ENCODE assay signal across 8 mouse cellular contexts in the genomic region with DNA sequence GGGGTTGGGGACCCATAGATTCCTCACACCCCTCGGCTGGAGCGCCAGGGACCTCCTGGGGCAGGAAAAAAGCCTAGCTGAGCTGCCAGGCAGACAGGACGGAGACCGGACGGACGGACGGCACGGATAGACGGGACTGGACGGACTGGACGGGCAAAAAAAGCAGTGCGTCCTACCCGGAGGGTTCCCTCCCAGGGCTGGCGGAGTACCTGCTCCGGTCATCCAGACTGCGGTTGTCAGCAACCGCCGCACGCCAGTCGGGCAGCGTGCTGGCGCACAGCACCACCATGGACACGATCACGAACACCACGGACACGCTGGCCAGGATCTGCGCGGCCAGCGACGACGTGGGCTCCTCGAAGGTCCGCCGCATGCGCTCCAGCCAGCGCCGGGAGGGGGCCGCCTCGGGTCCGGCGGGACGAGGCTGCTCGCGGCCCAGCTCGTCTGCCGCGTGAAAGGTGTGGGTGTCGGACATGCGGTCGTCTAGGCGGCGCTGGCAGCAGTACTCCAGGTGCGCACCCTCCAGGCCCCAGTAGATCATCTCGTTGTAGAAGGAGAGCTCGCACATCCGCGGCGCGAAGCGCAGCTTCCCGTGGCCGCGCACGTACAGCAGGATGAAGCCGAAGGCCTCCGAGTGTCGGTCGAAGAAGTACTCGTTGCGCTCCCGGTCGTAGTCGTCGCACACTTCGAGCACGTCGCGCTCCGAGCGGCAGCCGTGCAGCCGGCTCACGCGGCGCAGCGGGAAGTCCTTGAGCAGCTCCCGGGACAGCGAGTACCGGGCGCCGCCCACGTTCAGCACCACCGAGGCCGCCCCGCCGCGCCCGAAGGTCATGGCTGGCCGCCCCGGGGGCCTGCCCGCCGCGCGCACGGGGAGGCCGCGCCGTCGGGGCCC. TPM values are rescaled to one million over a fixed set of nuclear protein-coding genes. Genes with fewer than 3 reads are reported as not detected.
A peak's percentile ranks its signal among the peaks of the same experiment; 100 is the strongest.
DNase-seq lines count a peak whose midpoint lies in the region; ATAC-seq and TF ChIP-seq lines count a peak whose summit lies in the region.
"Had no signal": no experiment of that assay in that cellular context is flagged by ENCODE, and none has a peak within 500 bp of the region (broad histone marks: within the 10 kb centered on the region; RNA-seq: fewer than 3 reads in every experiment).

No protein-coding gene starts in this region.

- no peak for TF ChIP-seq POLR2A in ES-Bruce4 (IDR thresholded peaks at IDR 0.05; ENCODE audit: insufficient read depth, low read length)

- peak overlapping the region; percentile 33 for H3K9ac ChIP-seq in ES-Bruce4 (ENCODE audit: low read depth, poor library complexity, severe bottlenecking)
- peak overlapping the region; percentile 57 for H3K9ac ChIP-seq in forebrain, embryonic 14.5 days (ENCODE audit: low read length)
- peak overlapping the region; percentile 62 for H3K9ac ChIP-seq in intestine, embryonic 16.5 days (ENCODE audit: low read depth, low read length)
- no peak overlapping the region for H3K9ac ChIP-seq in liver, embryonic 14.5 days (replicated peaks)
- H3K9ac ChIP-seq in neural tube, embryonic 11.5 days (ENCODE audit: low read length) = peak overlapping the region; percentile 45

- H3K4me1 ChIP-seq in ES-Bruce4 (ENCODE audit: control insufficient read depth, insufficient read depth, low read length) = no peaks in the 10 kb centered on the region
- H3K4me1 ChIP-seq in forebrain, embryonic 14.5 days (ENCODE audit: control insufficient read depth, insufficient read depth, low read length) = peaks cover 8% of the 10 kb centered on the region; the same call in 1 of the 2 replicates
- H3K4me1 ChIP-seq in intestine, embryonic 16.5 days (ENCODE audit: control insufficient read depth, insufficient read depth, low read length) = peaks cover 14% of the 10 kb centered on the region
- no peaks in the 10 kb centered on the region; a peak in 1 of 4 replicates for H3K4me1 ChIP-seq in liver, embryonic 14.5 days (replicated peaks; ENCODE audit: control insufficient read depth in 2 of 2, insufficient read depth in 2 of 2, low read length in 1 of 2)
- 0 out of 2 replicates have a peak, but pooled peaks cover 5% of the 10 kb centered on the region for H3K4me1 ChIP-seq in neural tube, embryonic 11.5 days (ENCODE audit: control insufficient read depth, insufficient read depth, low read length)

- peaks cover 8% of the 10 kb centered on the region for H3K27me3 ChIP-seq in ES-Bruce4 (ENCODE audit: control insufficient read depth, insufficient read depth, low read length, poor library complexity, severe bottlenecking)
- peaks cover 57% of the 10 kb centered on the region for H3K27me3 ChIP-seq in forebrain, embryonic 14.5 days (replicated peaks; ENCODE audit: control insufficient read depth, insufficient read depth, low read length)
- peaks cover 48% of the 10 kb centered on the region for H3K27me3 ChIP-seq in intestine, embryonic 16.5 days (replicated peaks; ENCODE audit: control insufficient read depth, insufficient read depth, low read length)
- peaks cover 64% of the 10 kb centered on the region for H3K27me3 ChIP-seq in liver, embryonic 14.5 days (ENCODE audit: control insufficient read depth, insufficient read depth, low read length)
- peaks cover 34% of the 10 kb centered on the region for H3K27me3 ChIP-seq in neural tube, embryonic 11.5 days (ENCODE audit: control insufficient read depth, insufficient read depth, low read length)

- WGBS in forebrain, embryonic 14.5 days = 3% methylated on average over 83 of the region's 109 CpGs
- WGBS in intestine, embryonic 16.5 days = 2% methylated on average over 90 of the region's 109 CpGs
- WGBS in liver, embryonic 14.5 days (ENCODE audit: insufficient replicate concordance) = 2% methylated on average over 109 of the region's 109 CpGs
- 2% methylated on average over 99 of the region's 109 CpGs for WGBS in neural tube, embryonic 11.5 days

- ATAC-seq in activated CD4-positive, CD25-positive, alpha-beta regulatory T cell, adult 4 months = peak; percentile 15
- ATAC-seq in forebrain, embryonic 14.5 days = peak; percentile 42
- peak; percentile 82 for ATAC-seq in intestine, embryonic 16.5 days
- ATAC-seq in liver, embryonic 14.5 days (ENCODE audit: insufficient read depth) = peak; percentile 31; the same call in 1 of the 2 replicates
- peak; percentile 35; the same call in 1 of the 2 replicates for ATAC-seq in neural tube, embryonic 11.5 days (ENCODE audit: insufficient read depth, low FRiP score, low TSS enrichment)

- TF ChIP-seq EP300 in ES-Bruce4 (IDR thresholded peaks at IDR 0.05; ENCODE audit: insufficient read depth, low read depth, low read length) = no peak
- no peak for TF ChIP-seq EP300 in liver, embryonic 14.5 days (IDR thresholded peaks at IDR 0.05; ENCODE audit: low read depth)

- peak overlapping the region; percentile 60 for H3K4me3 ChIP-seq in ES-Bruce4 (ENCODE audit: low read depth, low read length)
- H3K4me3 ChIP-seq in forebrain, embryonic 14.5 days (ENCODE audit: low read depth, low read length) = peak overlapping the region; percentile 54
- peak overlapping the region; percentile 59 for H3K4me3 ChIP-seq in intestine, embryonic 16.5 days (ENCODE audit: low read length)
- peak overlapping the region; percentile 44 to 52 for H3K4me3 ChIP-seq in liver, embryonic 14.5 days (ENCODE audit: insufficient read depth in 1 of 2, low read depth in 2 of 2, low read length in 2 of 2)
- peak overlapping the region; percentile 54 for H3K4me3 ChIP-seq in neural tube, embryonic 11.5 days (ENCODE audit: low read depth, low read length)
- H3K4me3 ChIP-seq: myocyte had no signal

- no peak for TF ChIP-seq CTCF in ES-Bruce4 (IDR thresholded peaks at IDR 0.05; ENCODE audit: low read depth, low read length)
- TF ChIP-seq CTCF in liver, embryonic 14.5 days (IDR thresholded peaks at IDR 0.05; ENCODE audit: low read depth) = no peak

- H3K4me2 ChIP-seq in forebrain, embryonic 14.5 days (ENCODE audit: low read length) = peak overlapping the region; percentile 87
- peak overlapping the region; percentile 97 for H3K4me2 ChIP-seq in intestine, embryonic 16.5 days (ENCODE audit: low read depth, low read length)
- H3K4me2 ChIP-seq in liver, embryonic 14.5 days (ENCODE audit: low read depth) = peak overlapping the region; percentile 67
- peak overlapping the region; percentile 89 for H3K4me2 ChIP-seq in neural tube, embryonic 11.5 days (ENCODE audit: low read depth)

- peak; percentile 47 for DNase-seq in forebrain, embryonic 14.5 days (ENCODE audit: low spot score)
- DNase-seq in liver, embryonic 14.5 days (ENCODE audit: low read depth in 3 of 3, low spot score in 3 of 3) = no peak
- DNase-seq in neural tube, embryonic 11.5 days (ENCODE audit: low spot score) = peak; percentile 39
- DNase-seq in testis, postnatal 10 days (ENCODE audit: low spot score) = peak; percentile 69

- no peaks in the 10 kb centered on the region for H3K36me3 ChIP-seq in ES-Bruce4 (ENCODE audit: control insufficient read depth, insufficient read depth, low read length, poor library complexity, severe bottlenecking)
- H3K36me3 ChIP-seq in forebrain, embryonic 14.5 days (ENCODE audit: control insufficient read depth, insufficient read depth, low read length) = no peaks in the 10 kb centered on the region
- no peaks in the 10 kb centered on the region for H3K36me3 ChIP-seq in intestine, embryonic 16.5 days (ENCODE audit: control insufficient read depth, insufficient read depth, low read length)
- no peaks in the 10 kb centered on the region for H3K36me3 ChIP-seq in liver, embryonic 14.5 days (replicated peaks; ENCODE audit: control insufficient read depth, insufficient read depth, low read depth)
- no peaks in the 10 kb centered on the region for H3K36me3 ChIP-seq in neural tube, embryonic 11.5 days (ENCODE audit: control insufficient read depth, insufficient read depth, low read length)

- no peak overlapping the region for H3K27ac ChIP-seq in ES-Bruce4 (ENCODE audit: insufficient read depth, low read length)
- no peak overlapping the region for H3K27ac ChIP-seq in forebrain, embryonic 14.5 days (ENCODE audit: low read depth, low read length)
- H3K27ac ChIP-seq in intestine, embryonic 16.5 days (ENCODE audit: low read length) = no peak overlapping the region
- no peak overlapping the region for H3K27ac ChIP-seq in liver, embryonic 14.5 days
- no peak overlapping the region for H3K27ac ChIP-seq in neural tube, embryonic 11.5 days (ENCODE audit: low read depth, low read length)

- H3K9me3 ChIP-seq in ES-Bruce4 (replicated peaks; ENCODE audit: control insufficient read depth, insufficient read depth, low read length, poor library complexity, severe bottlenecking) = no peaks in the 10 kb centered on the region
- no peaks in the 10 kb centered on the region for H3K9me3 ChIP-seq in forebrain, embryonic 14.5 days (replicated peaks; ENCODE audit: control insufficient read depth, low read length)
- H3K9me3 ChIP-seq in intestine, embryonic 16.5 days (ENCODE audit: control insufficient read depth, low read length) = no peaks in the 10 kb centered on the region
- no peaks in the 10 kb centered on the region for H3K9me3 ChIP-seq in liver, embryonic 14.5 days (ENCODE audit: control insufficient read depth, low read length)
- H3K9me3 ChIP-seq in neural tube, embryonic 11.5 days (ENCODE audit: control insufficient read depth, low read length) = no peaks in the 10 kb centered on the region

RNA-seq across cellular contexts. Expression of gene Kcng3, which starts 0.7 kb away (rescaled TPM):
- 1.1 and 1.3 TPM in 2 replicates for polyA plus RNA-seq in ES-Bruce4 (2011; ENCODE audit: insufficient read depth, insufficient read length, low read depth, missing spikeins)
- under 1 TPM in 1 of 2 experiments, not detected in 1; 0.13 TPM for polyA plus RNA-seq in activated CD4-positive, CD25-positive, alpha-beta regulatory T cell, adult 4 months (2017; shearing (Covaris generic))
- polyA plus RNA-seq in forebrain, embryonic 14.5 days (2014; fragmentation: Nextera tagmentation; extraction: Ambion mirVana) = not detected in 2 replicates
- polyA plus RNA-seq in intestine, embryonic 16.5 days (2015; fragmentation: Nextera tagmentation; extraction: Ambion mirVana) = not detected in 2 replicates
- polyA plus RNA-seq in liver, embryonic 14.5 days (2012; rRNA removed) = 0.07 and 0.09 TPM in 2 replicates
- not detected in 2 replicates for polyA plus RNA-seq in liver, embryonic 14.5 days (2014; fragmentation: Nextera tagmentation; extraction: Ambion mirVana)
- polyA plus RNA-seq in neural tube, embryonic 11.5 days (2014; fragmentation: Nextera tagmentation; extraction: Ambion mirVana) = not detected in 2 replicates
- polyA plus RNA-seq: myocyte had no signal

Comparison
In these comparisons a context has a peak if more than half of its experiments do, and no peak if none do; other contexts are left out.
1. ATAC-seq: peak in every context shown above with its lines; median percentile 82 in intestine, embryonic 16.5 days; 42 in forebrain, embryonic 14.5 days; 35 in neural tube, embryonic 11.5 days; 31 in liver, embryonic 14.5 days; 15 in activated CD4-positive, CD25-positive, alpha-beta regulatory T cell, adult 4 months.
2. DNase-seq: peak in forebrain, embryonic 14.5 days (single experiment), neural tube, embryonic 11.5 days (single experiment) and testis, postnatal 10 days (single experiment); none in liver, embryonic 14.5 days (0 of 3).
3. Peak in every context shown above with its lines, with median percentiles within 50 percentile points of each other: H3K4me3 ChIP-seq and H3K4me2 ChIP-seq.